Mouse (Mus musculus): ENCODE results near the gene Hsd11b1. TPM values are rescaled to one million over a fixed set of nuclear protein-coding genes. Genes with fewer than 3 reads are reported as not detected.

The Hsd11b1 gene
- polyA plus RNA-seq (2017; shearing (Covaris generic)) = 181 TPM

GRCm38 (mm10) chr1:193263955-193264598, at the start of gene Hsd11b1:
TSS of gene Hsd11b1 (minus strand) at chr1:193264075.

DNA sequence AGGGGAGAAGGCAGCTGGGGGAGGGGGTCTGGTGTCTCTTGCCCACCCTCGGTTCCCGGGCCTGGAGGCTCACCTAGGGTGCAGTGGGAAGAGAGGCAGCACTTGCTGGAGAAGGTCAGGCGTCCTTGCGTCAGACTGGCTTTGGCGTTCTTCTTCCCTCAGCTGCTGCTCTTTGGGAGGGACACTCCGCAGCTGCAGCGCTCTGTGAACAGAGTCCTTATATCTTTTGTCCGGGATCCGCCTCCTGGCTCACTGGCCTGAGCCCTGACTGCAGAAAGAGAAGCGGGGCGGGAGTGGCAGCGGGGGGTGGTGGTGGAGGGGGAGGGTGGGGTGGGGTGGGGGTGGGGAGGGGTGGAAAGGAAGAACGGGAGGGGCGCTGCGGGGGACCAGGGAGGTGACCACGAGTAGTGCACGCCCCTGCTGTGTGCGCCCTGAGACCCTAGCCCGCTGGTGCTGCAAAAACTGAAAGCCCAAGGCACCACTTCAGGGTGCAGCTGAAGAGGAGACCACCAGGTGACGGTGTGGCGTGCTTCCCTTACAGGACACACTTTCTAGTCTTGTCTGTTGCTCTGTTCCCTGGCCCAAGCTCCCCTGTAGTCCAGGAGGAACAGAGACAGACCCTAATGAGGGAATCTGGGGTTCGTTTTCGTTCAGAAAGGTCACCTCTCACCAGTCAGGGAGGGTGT, 9.2 kb upstream of the Hsd11b1 start, which contains the start of gene G0s2:
G0s2 (minus strand) TSS at position 302 of the 686 bp plus-strand sequence.

DNA sequence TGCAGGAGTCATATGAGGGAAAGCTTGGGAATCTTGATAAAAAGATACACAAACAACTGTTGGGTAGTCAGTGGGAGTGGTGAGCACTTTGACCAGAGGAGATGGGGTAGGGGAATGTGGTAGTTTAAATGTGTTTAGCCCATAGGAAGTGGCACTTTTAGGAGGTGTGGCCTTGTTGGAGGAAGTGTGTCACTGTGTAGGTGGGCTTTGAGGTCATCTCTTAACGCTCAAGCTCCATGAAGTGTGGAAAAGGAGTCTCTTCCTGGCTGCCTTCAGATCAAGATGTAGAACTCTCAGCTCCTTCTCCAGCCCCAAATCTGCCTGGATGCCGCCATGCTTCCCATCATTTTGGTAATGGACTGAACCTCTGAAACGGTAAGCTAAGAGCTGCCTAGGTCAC, 56.4 kb downstream of the Hsd11b1 start, which contains the start of gene Lamb3:
Lamb3 (plus strand) TSS at position 197 of the 400 bp plus-strand sequence.

GRCm38 (mm10) chr1:193201383-193201778, 62.5 kb downstream of the Hsd11b1 start, which contains the start of gene Traf3ip3:
TSS of gene Traf3ip3 (minus strand) at chr1:193201703.

Other genes with a start within 250 kb of the Hsd11b1 start
- gene Syt14, start 228.3 kb downstream of the Hsd11b1 start, polyA plus RNA-seq (2017; shearing (Covaris generic)) = not detected
- gene Diexf, start 133.8 kb downstream of the Hsd11b1 start, polyA plus RNA-seq (2017; shearing (Covaris generic)) = 9.5 TPM
- 2.9 TPM for gene Irf6, start 111.0 kb downstream of the Hsd11b1 start, polyA plus RNA-seq (2017; shearing (Covaris generic))
- gene A130010J15Rik, start 96.0 kb downstream of the Hsd11b1 start, polyA plus RNA-seq (2017; shearing (Covaris generic)) = 5.8 TPM
- gene Traf3ip3, start 62.4 kb downstream of the Hsd11b1 start, polyA plus RNA-seq (2017; shearing (Covaris generic)) = 193 TPM
- 45.4 TPM for gene Lamb3, start 56.4 kb downstream of the Hsd11b1 start, polyA plus RNA-seq (2017; shearing (Covaris generic))
- not detected for gene G0s2, start 9.1 kb upstream of the Hsd11b1 start, polyA plus RNA-seq (2017; shearing (Covaris generic))
- not detected for gene Camk1g, start 106.2 kb upstream of the Hsd11b1 start, polyA plus RNA-seq (2017; shearing (Covaris generic))

All from effector memory CD4-positive, alpha-beta T cell, adult 7 months (primary cell).